Mouse (Mus musculus): ENCODE measurements around the gene Usp18.

- TF ChIP-seq GATA1 (IDR thresholded peaks at IDR 0.05; ENCODE audit: borderline replicate concordance, low read length): no peak
- TF ChIP-seq FLI1 (IDR thresholded peaks at IDR 0.05; ENCODE audit: low read length): no peak
Observed at GRCm38 (mm10) chr6:121284132-121284531, 38.4 kb downstream of the Usp18 start.

Data from megakaryocyte, embryonic 14.5 days (primary cell).